Mouse (Mus musculus) embryonic facial prominence, embryonic 11.5 days (tissue): ENCODE measurements at regions not wholly inside any gene's neighbourhood (a gene's known extent, or its start where the extent isn't known, plus 50 kb on each side); places are given as distances from the start of the nearest gene placed in this dataset.

ENCODE experiments used
- ATAC-seq: fragments of 200-750 bp; cut with Nextera tagmentation; replicated peaks from 2 replicates; pipeline ENCODE4 v1.8.0; 2017; ENCODE audit warnings: low read depth; ENCODE audit not compliant: insufficient number of reproducible peaks, low FRiP score, low TSS enrichment
- DNase-seq: peaks from one replicate; pipeline ENCODE4 v3.0.0-alpha.2; 2015; ENCODE audit warnings: low spot score
- H3K27ac ChIP-seq: fragments of 300-500 bp; sonication (generic); replicated peaks from 2 replicates; pipeline ENCODE4 v1.5.1; 2014; ENCODE audit warnings: mild to moderate bottlenecking, low read depth, low read length, control low read depth
- H3K27me3 ChIP-seq: fragments of 300-500 bp; sonication (generic); 2 replicates; pipeline ENCODE4 v1.6.1; 2014; ENCODE audit warnings: mild to moderate bottlenecking, low read length, moderate library complexity, mixed read lengths; ENCODE audit not compliant: control insufficient read depth, insufficient read depth
- H3K36me3 ChIP-seq: fragments of 300-500 bp; sonication (generic); replicated peaks from 2 replicates; pipeline ENCODE4 v1.6.1; 2014; ENCODE audit warnings: low read depth, mild to moderate bottlenecking, low read length, moderate library complexity, mixed read lengths; ENCODE audit not compliant: control insufficient read depth, insufficient read depth
- H3K4me1 ChIP-seq: fragments of 300-500 bp; sonication (generic); 2 replicates; pipeline ENCODE4 v1.6.1; 2014; ENCODE audit warnings: low read length, mixed read lengths; ENCODE audit not compliant: control insufficient read depth, insufficient read depth
- H3K4me2 ChIP-seq: fragments of 300-500 bp; sonication (generic); 2 replicates; pipeline ENCODE4 v1.6.1; 2014; ENCODE audit warnings: low read depth, mild to moderate bottlenecking, control low read depth, low read length, moderate library complexity
- H3K4me3 ChIP-seq: fragments of 300-500 bp; sonication (generic); 2 replicates; pipeline ENCODE4 v1.5.1; 2014; ENCODE audit warnings: low read depth, low read length, control low read depth
- H3K9ac ChIP-seq: fragments of 300-500 bp; sonication (generic); replicated peaks from 2 replicates; pipeline ENCODE4 v1.6.1; 2014; ENCODE audit warnings: mild to moderate bottlenecking, control low read depth, low read length
- H3K9me3 ChIP-seq: fragments of 300-500 bp; sonication (generic); replicated peaks from 2 replicates; pipeline ENCODE4 v1.6.1; 2016; ENCODE audit warnings: mild to moderate bottlenecking, low read length, inconsistent platforms, mixed read lengths; ENCODE audit not compliant: control insufficient read depth
- WGBS: fragments of 180-500 bp; shearing (Covaris S2); extraction: QIAGEN DNeasy Blood & Tissue Kit; methylation state at CpG from one replicate; pipeline ENCODE4 v1.1.7; 2014; 5-methylcytosine and 5-hydroxymethylcytosine counted together

- H3K27ac ChIP-seq: no peak overlapping the region
- no peak overlapping the region for H3K4me2 ChIP-seq
- no peaks in the 10 kb centered on the region for H3K27me3 ChIP-seq
- WGBS: 46% methylated on average over 5 of the region's 5 CpGs
- no peak overlapping the region for H3K9ac ChIP-seq
- no peaks in the 10 kb centered on the region for H3K36me3 ChIP-seq
- H3K4me1 ChIP-seq: no peaks in the 10 kb centered on the region
- no peak overlapping the region for H3K4me3 ChIP-seq
- ATAC-seq (no peak), DNase-seq (peak; percentile 4)
- no peaks in the 10 kb centered on the region for H3K9me3 ChIP-seq
These were observed 1182.2 kb upstream of the Flrt2 start for GRCm38 (mm10) chr12:94509855-94510254.

GRCm38 (mm10) chr12:94544706-94545105, 1147.3 kb upstream of the Flrt2 start:
- Histone ChIP-seq H3K4me2 (no peak overlapping the region), H3K9me3 (no peaks in the 10 kb centered on the region), H3K4me3 (no peak overlapping the region), H3K36me3 (no peaks in the 10 kb centered on the region), H3K27me3 (no peaks in the 10 kb centered on the region), H3K9ac (no peak overlapping the region), H3K4me1 (no peaks in the 10 kb centered on the region), H3K27ac (no peak overlapping the region)
- 78% methylated on average over 7 of the region's 7 CpGs for WGBS
- no peak for ATAC-seq
- no peak for DNase-seq

- DNase-seq (no peak), ATAC-seq (no peak)
- Histone ChIP-seq H3K27ac (no peak overlapping the region), H3K9ac (no peak overlapping the region), H3K36me3 (no peaks in the 10 kb centered on the region), H3K4me3 (no peak overlapping the region), H3K4me1 (no peaks in the 10 kb centered on the region), H3K4me2 (no peak overlapping the region), H3K27me3 (no peaks in the 10 kb centered on the region), H3K9me3 (no peaks in the 10 kb centered on the region)
- WGBS: 82% methylated on average over 2 of the region's 2 CpGs
These were observed 1131.4 kb upstream of the Flrt2 start for GRCm38 (mm10) chr12:94560374-94561194.

GRCm38 (mm10) chr12:94574981-94575380, 1117.0 kb upstream of the Flrt2 start:
- H3K9me3 ChIP-seq: no peaks in the 10 kb centered on the region
- no peak overlapping the region for H3K27ac ChIP-seq
- no peak for DNase-seq
- WGBS: 76% methylated on average over 2 of the region's 2 CpGs
- H3K27me3 ChIP-seq: no peaks in the 10 kb centered on the region
- no peaks in the 10 kb centered on the region for H3K36me3 ChIP-seq
- no peak overlapping the region for H3K4me2 ChIP-seq
- no peaks in the 10 kb centered on the region for H3K4me1 ChIP-seq
- no peak overlapping the region for H3K9ac ChIP-seq
- no peak overlapping the region for H3K4me3 ChIP-seq
- ATAC-seq: no peak

- Histone ChIP-seq H3K9ac (no peak overlapping the region), H3K9me3 (no peaks in the 10 kb centered on the region), H3K4me3 (no peak overlapping the region), H3K27ac (no peak overlapping the region), H3K4me1 (no peaks in the 10 kb centered on the region), H3K27me3 (no peaks in the 10 kb centered on the region), H3K36me3 (no peaks in the 10 kb centered on the region), H3K4me2 (no peak overlapping the region)
- DNase-seq (no peak), ATAC-seq (no peak)
- 50% methylated on average over 4 of the region's 4 CpGs for WGBS
These were observed 1111.7 kb upstream of the Flrt2 start for GRCm38 (mm10) chr12:94580345-94580744.

- DNase-seq: no peak
- H3K4me1 ChIP-seq: no peaks in the 10 kb centered on the region
- no peaks in the 10 kb centered on the region for H3K9me3 ChIP-seq
- H3K36me3 ChIP-seq: no peaks in the 10 kb centered on the region
- H3K27me3 ChIP-seq: no peaks in the 10 kb centered on the region
- 71% methylated on average over 1 of the region's 1 CpGs for WGBS
- H3K4me2 ChIP-seq: no peak overlapping the region
- ATAC-seq: no peak
- no peak overlapping the region for H3K9ac ChIP-seq
- no peak overlapping the region for H3K4me3 ChIP-seq
- H3K27ac ChIP-seq: no peak overlapping the region
These were observed 1107.7 kb upstream of the Flrt2 start for GRCm38 (mm10) chr12:94584309-94584708.

- DNase-seq: no peak
- WGBS: 68% methylated on average over 4 of the region's 4 CpGs
- no peaks in the 10 kb centered on the region for H3K36me3 ChIP-seq
These were observed 1105.0 kb upstream of the Flrt2 start for GRCm38 (mm10) chr12:94587031-94587430.

GRCm38 (mm10) chr12:94588599-94588998, 1103.4 kb upstream of the Flrt2 start:
- ATAC-seq (no peak), DNase-seq (no peak)
- no peak overlapping the region for H3K4me3 ChIP-seq
- no peaks in the 10 kb centered on the region for H3K27me3 ChIP-seq
- no peak overlapping the region for H3K4me2 ChIP-seq
- no peak overlapping the region for H3K27ac ChIP-seq
- H3K4me1 ChIP-seq: no peaks in the 10 kb centered on the region
- WGBS: 78% methylated on average over 4 of the region's 4 CpGs
- H3K36me3 ChIP-seq: no peaks in the 10 kb centered on the region
- H3K9ac ChIP-seq: no peak overlapping the region
- H3K9me3 ChIP-seq: no peaks in the 10 kb centered on the region

More at GRCm38 (mm10) chr12:94587031-94587430, 1105.0 kb upstream of the Flrt2 start:
- no peaks in the 10 kb centered on the region for H3K27me3 ChIP-seq
- no peak overlapping the region for H3K27ac ChIP-seq
- H3K9me3 ChIP-seq: no peaks in the 10 kb centered on the region
- no peak overlapping the region for H3K9ac ChIP-seq
- no peak for ATAC-seq
- no peak overlapping the region for H3K4me3 ChIP-seq
- H3K4me2 ChIP-seq: no peak overlapping the region
- H3K4me1 ChIP-seq: no peaks in the 10 kb centered on the region
